Mouse (Mus musculus): ENCODE results near the gene Akr1c14. TPM values are rescaled to one million over a fixed set of nuclear protein-coding genes. Genes with fewer than 3 reads are reported as not detected.

Gene Akr1c14
- 0.16 and 0.18 TPM in 2 replicates for polyA plus RNA-seq (2012; rRNA removed)

GRCm38 (mm10) chr13:4048719-4049118 lies at the start of gene Akr1c14:
Gene Akr1c14 (plus strand): TSS chr13:4049011.
- Histone ChIP-seq H3K27ac (ENCODE audit: insufficient read depth, low read length) (no peak within 1 kb of the TSS), H3K27me3 (ENCODE audit: control insufficient read depth, insufficient read depth, low read length) (no peaks in the 10 kb centered on the region), H3K4me1 (ENCODE audit: control insufficient read depth, insufficient read depth, insufficient read length) (no peaks in the 10 kb centered on the region), H3K4me3 (ENCODE audit: extremely low read depth, insufficient read depth, insufficient read length) (no peak within 1 kb of the TSS), H3K36me3 (ENCODE audit: control insufficient read depth, insufficient read depth, low read length) (no peaks in the 10 kb centered on the region)
- no peak for DNase-seq (ENCODE audit: low read depth in 1 of 2, low spot score in 2 of 2)
- 50% methylated on average over 2 of the region's 2 CpGs for WGBS
- TF ChIP-seq CTCF (IDR thresholded peaks at IDR 0.05; ENCODE audit: extremely low read depth, insufficient read depth, insufficient read length, insufficient replicate concordance) (no peak), POLR2A (IDR thresholded peaks at IDR 0.05; ENCODE audit: low read depth, low read length) (no peak)

GRCm38 (mm10) chr13:4001687-4002086 lies 47.1 kb upstream of the Akr1c14 start:
- DNase-seq (ENCODE audit: low read depth in 1 of 2, low spot score in 2 of 2): peak in 1 of 2 experiments; percentile 42
- Histone ChIP-seq H3K27me3 (ENCODE audit: control insufficient read depth, insufficient read depth, low read length) (no peaks in the 10 kb centered on the region), H3K4me1 (ENCODE audit: control insufficient read depth, insufficient read depth, insufficient read length) (no peaks in the 10 kb centered on the region), H3K4me3 (ENCODE audit: extremely low read depth, insufficient read depth, insufficient read length) (no peak overlapping the region), H3K27ac (ENCODE audit: insufficient read depth, low read length) (no peak overlapping the region), H3K36me3 (ENCODE audit: control insufficient read depth, insufficient read depth, low read length) (no peaks in the 10 kb centered on the region)
- TF ChIP-seq CTCF (IDR thresholded peaks at IDR 0.05; ENCODE audit: extremely low read depth, insufficient read depth, insufficient read length, insufficient replicate concordance) (peak; percentile 65; the same call in 1 of the 2 replicates), POLR2A (IDR thresholded peaks at IDR 0.05; ENCODE audit: low read depth, low read length) (no peak)
- 14% methylated on average over 3 of the region's 3 CpGs for WGBS

DNA sequence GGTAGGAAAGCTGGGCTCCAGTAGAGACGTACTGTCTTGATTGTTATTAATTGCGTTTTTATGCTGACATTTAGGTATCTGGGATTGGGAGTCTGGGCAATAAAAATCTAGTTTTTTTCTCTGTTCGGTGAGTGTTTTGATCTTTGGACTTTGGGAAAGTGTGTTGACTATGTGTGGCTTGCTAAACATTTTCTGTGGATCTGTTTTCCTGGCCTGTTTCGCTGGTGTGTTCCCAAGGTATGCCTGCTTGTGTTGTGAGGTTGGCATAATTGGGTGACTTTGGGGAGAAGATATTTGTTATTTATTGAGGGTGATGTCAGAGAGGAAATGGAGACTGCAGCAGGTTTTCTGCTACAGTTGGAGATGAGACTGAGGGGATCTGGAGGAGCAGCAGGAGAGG lies 38.0 kb upstream of the Akr1c14 start:
- no peak for DNase-seq (ENCODE audit: low read depth in 1 of 2, low spot score in 2 of 2)
- no peak for TF ChIP-seq POLR2A (IDR thresholded peaks at IDR 0.05; ENCODE audit: low read depth, low read length)
- TF ChIP-seq CTCF (IDR thresholded peaks at IDR 0.05; ENCODE audit: extremely low read depth, insufficient read depth, insufficient read length, insufficient replicate concordance): no peak

DNA sequence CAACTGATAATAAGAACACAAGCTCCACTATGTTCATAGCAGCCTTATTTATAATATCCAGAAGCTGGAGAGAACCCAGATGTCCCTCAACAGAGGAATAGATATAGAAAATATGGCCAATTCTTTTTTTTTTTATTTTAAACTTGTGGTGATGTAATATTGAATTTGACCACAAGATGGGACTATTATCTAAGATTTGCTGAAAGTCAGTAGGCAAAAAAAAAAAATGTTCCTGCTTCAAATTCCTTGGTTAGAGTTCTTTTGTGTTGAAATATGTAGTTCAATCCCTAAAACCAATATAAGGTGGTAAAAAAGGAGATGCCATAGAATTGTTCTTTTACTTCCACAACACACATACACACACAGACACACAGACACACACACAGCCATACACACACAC lies 35.0 kb upstream of the Akr1c14 start:
- Histone ChIP-seq H3K27me3 (ENCODE audit: control insufficient read depth, insufficient read depth, low read length) (no peaks in the 10 kb centered on the region), H3K36me3 (ENCODE audit: control insufficient read depth, insufficient read depth, low read length) (no peaks in the 10 kb centered on the region), H3K4me3 (ENCODE audit: extremely low read depth, insufficient read depth, insufficient read length) (no peak overlapping the region), H3K4me1 (ENCODE audit: control insufficient read depth, insufficient read depth, insufficient read length) (no peaks in the 10 kb centered on the region), H3K27ac (ENCODE audit: insufficient read depth, low read length) (no peak overlapping the region)
- no peak for TF ChIP-seq CTCF (IDR thresholded peaks at IDR 0.05; ENCODE audit: extremely low read depth, insufficient read depth, insufficient read length, insufficient replicate concordance)
- no peak for TF ChIP-seq POLR2A (IDR thresholded peaks at IDR 0.05; ENCODE audit: low read depth, low read length)
- DNase-seq (ENCODE audit: low read depth in 1 of 2, low spot score in 2 of 2): no peak

More for the DNA sequence above, 38.0 kb upstream of the Akr1c14 start:
- no peaks in the 10 kb centered on the region for H3K27me3 ChIP-seq (ENCODE audit: control insufficient read depth, insufficient read depth, low read length)
- no peaks in the 10 kb centered on the region for H3K36me3 ChIP-seq (ENCODE audit: control insufficient read depth, insufficient read depth, low read length)
- no peak overlapping the region for H3K27ac ChIP-seq (ENCODE audit: insufficient read depth, low read length)
- WGBS: 83% methylated on average over 4 of the region's 4 CpGs
- no peak overlapping the region for H3K4me3 ChIP-seq (ENCODE audit: extremely low read depth, insufficient read depth, insufficient read length)
- no peaks in the 10 kb centered on the region for H3K4me1 ChIP-seq (ENCODE audit: control insufficient read depth, insufficient read depth, insufficient read length)

DNA sequence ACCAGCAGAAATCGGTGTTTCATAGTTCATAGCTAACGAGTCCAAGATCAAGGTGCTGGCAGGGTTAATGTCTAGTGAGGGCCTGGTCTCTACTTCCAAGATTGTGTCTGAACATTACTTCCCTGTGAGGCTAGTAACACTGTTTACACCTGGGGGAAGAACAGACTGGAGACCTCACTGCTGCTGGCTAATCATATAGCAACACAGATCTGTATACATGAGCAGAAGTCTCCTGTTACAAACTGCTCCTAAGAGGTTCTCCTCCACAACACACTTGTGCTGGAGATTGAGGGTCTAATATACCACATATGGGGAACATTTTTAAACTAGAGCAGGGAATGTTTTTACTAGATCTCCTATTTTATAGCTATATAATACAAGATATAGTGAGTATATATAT lies 18.9 kb upstream of the Akr1c14 start:
- Histone ChIP-seq H3K27me3 (ENCODE audit: control insufficient read depth, insufficient read depth, low read length) (no peaks in the 10 kb centered on the region), H3K4me1 (ENCODE audit: control insufficient read depth, insufficient read depth, insufficient read length) (no peaks in the 10 kb centered on the region), H3K27ac (ENCODE audit: insufficient read depth, low read length) (no peak overlapping the region), H3K36me3 (ENCODE audit: control insufficient read depth, insufficient read depth, low read length) (no peaks in the 10 kb centered on the region), H3K4me3 (ENCODE audit: extremely low read depth, insufficient read depth, insufficient read length) (no peak overlapping the region)
- WGBS: 95% methylated on average over 2 of the region's 2 CpGs
- TF ChIP-seq CTCF (IDR thresholded peaks at IDR 0.05; ENCODE audit: extremely low read depth, insufficient read depth, insufficient read length, insufficient replicate concordance) (no peak), POLR2A (IDR thresholded peaks at IDR 0.05; ENCODE audit: low read depth, low read length) (no peak)
- DNase-seq (ENCODE audit: low read depth in 1 of 2, low spot score in 2 of 2): no peak

GRCm38 (mm10) chr13:4032512-4032911 lies 16.3 kb upstream of the Akr1c14 start:
- Histone ChIP-seq H3K36me3 (ENCODE audit: control insufficient read depth, insufficient read depth, low read length) (no peaks in the 10 kb centered on the region), H3K4me3 (ENCODE audit: extremely low read depth, insufficient read depth, insufficient read length) (no peak overlapping the region), H3K27ac (ENCODE audit: insufficient read depth, low read length) (no peak overlapping the region), H3K4me1 (ENCODE audit: control insufficient read depth, insufficient read depth, insufficient read length) (no peaks in the 10 kb centered on the region), H3K27me3 (ENCODE audit: control insufficient read depth, insufficient read depth, low read length) (no peaks in the 10 kb centered on the region)
- WGBS: 80% methylated on average over 3 of the region's 3 CpGs
- no peak for DNase-seq (ENCODE audit: low read depth in 1 of 2, low spot score in 2 of 2)
- no peak for TF ChIP-seq POLR2A (IDR thresholded peaks at IDR 0.05; ENCODE audit: low read depth, low read length)
- no peak for TF ChIP-seq CTCF (IDR thresholded peaks at IDR 0.05; ENCODE audit: extremely low read depth, insufficient read depth, insufficient read length, insufficient replicate concordance)

DNA sequence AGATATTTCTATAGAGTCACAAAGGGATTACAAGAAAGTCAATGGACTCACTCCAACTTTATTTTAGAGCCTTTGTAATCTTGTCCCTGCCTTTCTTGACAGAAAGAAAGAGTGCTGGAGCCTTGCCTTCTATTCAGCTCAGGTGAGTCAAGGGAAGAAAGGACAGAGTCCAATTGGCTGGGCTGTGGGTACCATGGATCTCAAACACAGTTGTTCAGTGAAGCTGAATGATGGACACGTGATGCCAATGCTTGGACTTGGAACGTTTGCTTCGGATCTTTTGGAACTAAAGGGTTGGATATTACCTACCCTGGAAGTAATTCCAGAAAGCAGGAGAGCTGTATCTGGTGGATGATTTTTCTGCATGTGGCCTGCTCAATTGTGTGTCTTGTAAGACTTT lies 13.8 kb upstream of the Akr1c14 start:
- H3K4me1 ChIP-seq (ENCODE audit: control insufficient read depth, insufficient read depth, insufficient read length): no peaks in the 10 kb centered on the region
- no peak for TF ChIP-seq POLR2A (IDR thresholded peaks at IDR 0.05; ENCODE audit: low read depth, low read length)
- no peak for TF ChIP-seq CTCF (IDR thresholded peaks at IDR 0.05; ENCODE audit: extremely low read depth, insufficient read depth, insufficient read length, insufficient replicate concordance)
- no peak overlapping the region for H3K4me3 ChIP-seq (ENCODE audit: extremely low read depth, insufficient read depth, insufficient read length)
- no peak for DNase-seq (ENCODE audit: low read depth in 1 of 2, low spot score in 2 of 2)
- H3K27ac ChIP-seq (ENCODE audit: insufficient read depth, low read length): no peak overlapping the region
- H3K36me3 ChIP-seq (ENCODE audit: control insufficient read depth, insufficient read depth, low read length): no peaks in the 10 kb centered on the region
- WGBS: 69% methylated on average over 3 of the region's 3 CpGs
- H3K27me3 ChIP-seq (ENCODE audit: control insufficient read depth, insufficient read depth, low read length): no peaks in the 10 kb centered on the region
